Mouse (Mus musculus) cerebellum, postnatal 4 days (tissue): ENCODE measurements around the gene Map3k10.

Experiments used
- DNase-seq, 2 experiments: peaks; one replicate each; pipeline ENCODE4 v3.0.0; 2022; ENCODE audit warnings: low spot score in 2 of 2, mixed read lengths in 1 of 2

Map3k10 gene

DNA sequence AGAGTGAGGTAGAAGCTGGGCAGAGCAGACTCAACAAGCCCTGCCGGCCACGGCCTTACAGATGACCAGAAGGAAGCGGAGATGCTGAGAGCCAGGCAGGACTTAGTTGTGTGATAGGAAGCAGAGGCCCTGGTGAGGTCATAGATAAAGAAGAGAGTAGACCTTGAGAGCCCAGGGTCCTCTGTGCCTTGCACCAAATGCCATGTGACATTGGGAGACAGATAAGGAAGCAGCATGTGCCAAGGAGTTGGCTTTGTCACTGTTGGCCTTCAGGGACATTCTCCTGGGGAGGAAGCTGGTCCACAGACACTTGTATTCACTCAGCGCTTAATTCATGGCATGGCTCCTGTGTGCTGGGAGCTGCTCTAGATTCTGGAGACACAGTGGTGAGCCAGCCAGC lies 65.1 kb downstream of the Map3k10 start:
- no peak for DNase-seq

DNA sequence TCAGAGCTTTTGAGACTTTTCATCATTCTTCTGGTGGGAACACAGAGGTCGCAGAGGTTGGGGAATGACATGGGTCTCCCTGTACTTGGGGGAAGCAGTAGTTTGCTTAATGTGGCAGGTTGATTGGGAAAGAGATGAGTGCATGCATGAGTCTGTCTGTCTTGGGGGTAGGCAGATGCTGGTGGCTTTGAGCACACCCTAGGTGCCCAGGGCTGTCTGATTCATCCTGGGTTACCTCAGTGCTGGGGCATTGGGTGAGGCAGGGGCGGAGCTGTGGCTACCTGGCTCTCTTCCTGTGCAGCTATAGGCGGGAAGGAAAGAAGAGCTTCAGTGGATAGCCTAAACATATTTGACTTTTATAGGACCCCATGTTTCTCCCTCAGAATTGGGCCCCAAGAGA lies 66.3 kb downstream of the Map3k10 start:
- no peak for DNase-seq

DNA sequence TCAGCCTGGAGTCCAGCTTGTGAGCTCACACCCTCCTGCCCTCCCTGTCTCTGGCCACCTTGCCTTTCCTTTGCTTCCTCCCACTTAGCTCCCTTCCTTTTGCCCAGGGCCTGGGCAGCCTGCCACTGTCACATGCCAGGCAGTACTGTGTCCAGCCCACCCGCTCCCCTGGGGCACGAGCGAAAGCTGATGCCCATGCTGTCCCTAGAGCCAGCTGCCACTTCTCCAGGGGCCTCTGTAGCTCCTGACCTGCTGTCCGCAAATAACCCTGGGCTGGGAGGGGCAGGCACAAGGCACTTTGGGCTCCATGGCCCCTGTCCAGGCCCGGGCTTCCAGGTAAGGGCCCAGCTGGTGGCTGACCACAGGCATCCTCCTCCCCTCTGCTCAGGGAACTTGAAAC lies 66.8 kb downstream of the Map3k10 start:
- peak; percentile 41 to 85 for DNase-seq

DNA sequence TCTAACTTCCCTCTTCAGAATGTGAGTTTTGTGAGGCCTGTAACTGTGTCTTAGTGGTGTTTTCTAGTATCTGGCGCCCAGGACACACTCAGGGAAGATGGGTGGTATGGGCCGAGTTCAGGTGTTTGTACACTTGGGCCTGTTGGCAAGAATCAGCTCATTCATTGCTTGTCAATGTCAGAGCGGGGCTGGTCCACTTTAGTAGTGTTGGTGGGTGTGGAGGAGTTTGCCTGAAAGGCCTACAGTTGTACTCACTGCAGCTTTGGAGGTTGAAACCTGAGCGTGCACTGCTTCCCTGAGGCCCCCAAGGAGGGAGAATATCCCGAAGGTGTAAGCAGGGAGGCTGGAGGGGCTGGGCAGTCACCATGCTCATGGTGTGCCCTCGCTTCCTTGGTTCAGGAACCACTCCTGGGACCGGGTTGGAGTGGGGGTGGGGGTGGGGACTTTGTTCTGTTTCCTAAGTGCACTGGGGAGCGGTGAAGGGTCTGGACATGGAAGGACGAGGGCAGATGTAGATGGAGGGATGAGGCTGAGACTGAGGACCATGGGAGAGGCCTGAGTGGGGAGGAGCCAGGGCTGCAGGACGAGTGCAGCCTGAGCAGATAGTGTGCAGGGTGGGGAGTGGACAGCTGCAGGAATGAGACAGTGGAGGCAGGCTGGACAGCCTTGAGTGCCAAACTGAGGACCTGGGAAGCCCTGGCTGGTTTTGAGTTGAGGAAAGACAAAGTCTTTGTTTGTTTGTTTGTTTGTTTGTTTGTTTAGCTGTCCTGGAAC lies 67.7 kb downstream of the Map3k10 start:
- no peak for DNase-seq
